Mouse (Mus musculus) thymus, adult 2 months (tissue): ENCODE measurements around the gene Tmem202. TPM values are rescaled to one million over a fixed set of nuclear protein-coding genes. Genes with fewer than 3 reads are reported as not detected.

Source experiments
- DNase-seq: peaks from one replicate; pipeline ENCODE4 v3.0.0; 2021
- H3K27ac ChIP-seq: fragments of 200-500 bp; 2 replicates; pipeline ENCODE4 v1.5.1; 2012; ENCODE audit warnings: low read length, control low read depth; ENCODE audit not compliant: control insufficient read depth, insufficient read depth
- H3K27me3 ChIP-seq: fragments of 200-500 bp; 2 replicates; pipeline ENCODE4 v1.6.1; 2012; ENCODE audit warnings: mild to moderate bottlenecking, low read length, moderate library complexity, mixed read lengths; ENCODE audit not compliant: control insufficient read depth, insufficient read depth
- H3K36me3 ChIP-seq: fragments of 200-500 bp; 2 replicates; pipeline ENCODE4 v1.6.1; 2012; ENCODE audit warnings: mild to moderate bottlenecking, low read length, moderate library complexity; ENCODE audit not compliant: control insufficient read depth, insufficient read depth
- H3K4me1 ChIP-seq: fragments of 200-500 bp; replicated peaks from 2 replicates; pipeline ENCODE4 v1.6.1; 2012; ENCODE audit warnings: low read length; ENCODE audit not compliant: control insufficient read depth, insufficient read depth
- H3K4me3 ChIP-seq: fragments of 200-500 bp; 2 replicates; pipeline ENCODE4 v1.5.1; 2012; ENCODE audit warnings: mild to moderate bottlenecking, low read length, control low read depth, moderate library complexity; ENCODE audit not compliant: control insufficient read depth, insufficient read depth
- CTCF ChIP-seq: fragments of 200-500 bp; IDR thresholded peaks from 2 replicates; pipeline ENCODE4 v1.5.1; 2012; ENCODE audit warnings: mild to moderate bottlenecking, control low read depth, low read length, moderate library complexity, borderline replicate concordance; ENCODE audit not compliant: control insufficient read depth, poor library complexity, insufficient read depth; ENCODE audit errors: extremely low read depth
- POLR2A ChIP-seq: fragments of 200-500 bp; IDR thresholded peaks from 2 replicates; pipeline ENCODE4 v1.6.1; 2012; ENCODE audit warnings: mild to moderate bottlenecking, low read length, control low read depth, moderate library complexity; ENCODE audit not compliant: control insufficient read depth, poor library complexity, insufficient read depth; ENCODE audit errors: extremely low read depth
- WGBS: fragments of 180-500 bp; shearing (Covaris S2); methylation state at CpG from one replicate; pipeline ENCODE4 v1.1.7; 2018; 5-methylcytosine and 5-hydroxymethylcytosine counted together
- polyA plus RNA-seq: library from polyadenylated mRNA; depleted of rRNA; stranded (reverse); fragments of >200 nt; gene quantifications from 2 replicates; pipeline ENCODE4 v1.2.3, GENCODE M21; 2012

Gene Tmem202
- polyA plus RNA-seq, 1 experiment: 0.35 TPM

- DNase-seq: no peak
- Histone ChIP-seq H3K27me3 (no peaks in the 10 kb centered on the region), H3K4me1 (no peaks in the 10 kb centered on the region), H3K27ac (no peak overlapping the region), H3K36me3 (no peaks in the 10 kb centered on the region), H3K4me3 (no peak overlapping the region)
- 41% methylated on average over 4 of the region's 4 CpGs for WGBS
- TF ChIP-seq CTCF (no peak), POLR2A (no peak)
These were observed 16.7 kb downstream of the Tmem202 start for GRCm38 (mm10) chr9:59522906-59523305.

GRCm38 (mm10) chr9:59519396-59519795, 20.3 kb downstream of the Tmem202 start:
- no peaks in the 10 kb centered on the region for H3K36me3 ChIP-seq
- no peaks in the 10 kb centered on the region for H3K4me1 ChIP-seq
- TF ChIP-seq CTCF (no peak), POLR2A (no peak)
- no peak overlapping the region for H3K4me3 ChIP-seq
- no peaks in the 10 kb centered on the region for H3K27me3 ChIP-seq
- no peak overlapping the region for H3K27ac ChIP-seq
- 90% methylated on average over 2 of the region's 2 CpGs for WGBS
- DNase-seq: no peak

GRCm38 (mm10) chr9:59518976-59519375, 20.7 kb downstream of the Tmem202 start:
- no peaks in the 10 kb centered on the region for H3K4me1 ChIP-seq
- no peaks in the 10 kb centered on the region for H3K27me3 ChIP-seq
- H3K27ac ChIP-seq: no peak overlapping the region
- no peaks in the 10 kb centered on the region for H3K36me3 ChIP-seq
- no peak for TF ChIP-seq POLR2A
- no peak for TF ChIP-seq CTCF
- DNase-seq: no peak
- no peak overlapping the region for H3K4me3 ChIP-seq
- 87% methylated on average over 5 of the region's 5 CpGs for WGBS

- no peaks in the 10 kb centered on the region for H3K4me1 ChIP-seq
- no peaks in the 10 kb centered on the region for H3K36me3 ChIP-seq
- H3K27me3 ChIP-seq: no peaks in the 10 kb centered on the region
- no peak overlapping the region for H3K27ac ChIP-seq
- 74% methylated on average over 7 of the region's 7 CpGs for WGBS
- no peak overlapping the region for H3K4me3 ChIP-seq
- no peak for TF ChIP-seq POLR2A
- TF ChIP-seq CTCF: no peak
- no peak for DNase-seq
These were observed 22.5 kb downstream of the Tmem202 start for GRCm38 (mm10) chr9:59517127-59517526.

GRCm38 (mm10) chr9:59515069-59515468, 24.6 kb downstream of the Tmem202 start:
- TF ChIP-seq POLR2A: no peak
- TF ChIP-seq CTCF: no peak
- no peak overlapping the region for H3K27ac ChIP-seq
- H3K4me1 ChIP-seq: no peaks in the 10 kb centered on the region
- H3K4me3 ChIP-seq: no peak overlapping the region
- WGBS: 76% methylated on average over 3 of the region's 3 CpGs
- H3K36me3 ChIP-seq: no peaks in the 10 kb centered on the region
- H3K27me3 ChIP-seq: no peaks in the 10 kb centered on the region
- no peak for DNase-seq

GRCm38 (mm10) chr9:59512381-59512780, 27.3 kb downstream of the Tmem202 start:
- no peak for DNase-seq
- no peaks in the 10 kb centered on the region for H3K36me3 ChIP-seq
- H3K4me1 ChIP-seq: no peaks in the 10 kb centered on the region
- H3K4me3 ChIP-seq: no peak overlapping the region
- no peaks in the 10 kb centered on the region for H3K27me3 ChIP-seq
- 93% methylated on average over 4 of the region's 4 CpGs for WGBS
- TF ChIP-seq POLR2A (no peak), CTCF (no peak)
- H3K27ac ChIP-seq: no peak overlapping the region

- no peak overlapping the region for H3K27ac ChIP-seq
- TF ChIP-seq POLR2A (no peak), CTCF (no peak)
- no peak overlapping the region for H3K4me3 ChIP-seq
- no peak for DNase-seq
- no peaks in the 10 kb centered on the region for H3K36me3 ChIP-seq
- no peaks in the 10 kb centered on the region for H3K27me3 ChIP-seq
- H3K4me1 ChIP-seq: no peaks in the 10 kb centered on the region
- 79% methylated on average over 1 of the region's 1 CpGs for WGBS
These were observed 31.5 kb downstream of the Tmem202 start for GRCm38 (mm10) chr9:59508146-59508545.
